Mouse (Mus musculus): ENCODE measurements at regions not wholly inside any gene's neighbourhood (a gene's known extent, or its start where the extent isn't known, plus 50 kb on each side); places are given as distances from the start of the nearest gene placed in this dataset.
A peak's percentile ranks its signal among the peaks of the same experiment; 100 is the strongest.
"Not testable (repeated sequence)": the region's sequence is repeated elsewhere in the genome, so short reads cannot be mapped to it uniquely, and the experiment has no call there.

DNA sequence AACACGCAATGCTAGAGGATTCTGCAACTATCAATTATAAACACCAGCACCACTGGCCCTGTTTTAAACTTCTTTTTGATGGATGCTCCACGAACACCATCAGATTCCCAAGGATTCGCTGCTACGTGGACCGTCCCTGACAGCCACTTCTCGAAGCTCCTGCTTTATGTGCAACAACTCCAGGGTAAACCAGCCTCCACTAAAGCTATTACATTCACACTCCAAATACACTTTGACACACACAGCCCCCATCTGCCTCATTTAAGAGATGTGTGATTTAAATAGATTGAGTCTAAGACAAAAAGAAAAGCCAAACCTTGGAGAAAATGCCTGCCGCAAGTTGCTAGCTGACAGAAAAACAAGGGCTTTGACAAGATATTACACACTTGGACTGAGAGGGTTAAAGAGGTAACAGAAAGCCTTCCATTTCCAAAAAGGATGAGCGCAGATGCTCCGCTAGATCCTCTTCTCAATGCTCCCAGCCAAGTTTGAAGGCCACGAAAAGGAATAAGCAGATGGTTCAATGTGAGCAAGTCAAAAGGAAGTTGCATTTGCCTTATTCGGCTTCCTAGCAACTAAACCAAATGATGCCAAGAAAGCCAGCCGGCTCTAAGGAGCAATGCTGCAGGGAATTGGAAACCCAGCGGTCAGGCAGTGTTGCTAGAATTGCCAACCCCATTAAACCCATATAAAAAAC is 54.0 kb upstream of the Cnep1r1 start:
- peak; percentile 56 to 74 for DNase-seq (ENCODE audit: low spot score in 2 of 2)

DNA sequence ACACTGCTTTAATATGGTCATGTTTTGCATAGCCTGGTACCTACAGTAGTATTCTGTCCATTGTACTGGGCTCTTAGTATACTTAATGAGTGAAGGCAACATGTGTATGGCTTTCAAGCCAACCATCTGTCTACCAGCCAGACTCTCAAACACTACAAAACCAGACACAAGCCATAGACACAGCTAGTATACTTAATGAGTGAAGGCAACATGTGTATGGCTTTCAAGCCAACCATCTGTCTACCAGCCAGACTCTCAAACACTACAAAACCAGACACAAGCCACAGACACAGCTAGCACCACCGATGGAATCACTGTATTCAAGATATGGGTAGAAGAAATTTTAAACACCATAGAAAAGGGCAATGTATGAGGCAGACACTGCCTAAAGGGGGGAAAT is 59.5 kb upstream of the Cnep1r1 start:
- DNase-seq (ENCODE audit: low spot score in 2 of 2) = not testable (repeated sequence)

DNA sequence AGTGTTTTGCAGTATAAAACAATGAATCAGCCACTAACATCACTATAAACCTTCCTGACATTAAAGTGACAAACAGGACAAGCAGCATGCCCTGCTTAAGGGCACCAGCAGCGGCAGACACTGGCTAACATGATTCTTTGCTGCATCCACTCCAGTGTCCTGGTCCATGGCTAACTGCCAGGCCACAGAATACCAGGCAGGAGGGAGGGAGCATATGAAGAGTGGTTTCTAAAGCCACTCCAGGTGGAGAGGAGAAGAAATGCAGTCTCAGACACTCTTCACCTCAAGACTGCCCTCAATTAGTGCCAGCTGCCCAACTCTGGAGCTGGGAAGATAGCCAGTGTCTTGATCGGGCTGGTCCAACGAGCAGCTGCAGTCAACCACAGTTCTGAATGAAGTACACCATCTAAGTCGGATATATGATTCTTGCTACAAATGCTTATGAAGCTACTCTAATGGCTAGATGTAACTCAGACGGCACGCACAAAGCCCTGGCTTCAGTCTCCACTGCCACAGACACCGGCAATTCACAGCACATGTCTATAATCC is 60.8 kb upstream of the Cnep1r1 start:
- DNase-seq (ENCODE audit: low spot score in 2 of 2) = no peak

DNA sequence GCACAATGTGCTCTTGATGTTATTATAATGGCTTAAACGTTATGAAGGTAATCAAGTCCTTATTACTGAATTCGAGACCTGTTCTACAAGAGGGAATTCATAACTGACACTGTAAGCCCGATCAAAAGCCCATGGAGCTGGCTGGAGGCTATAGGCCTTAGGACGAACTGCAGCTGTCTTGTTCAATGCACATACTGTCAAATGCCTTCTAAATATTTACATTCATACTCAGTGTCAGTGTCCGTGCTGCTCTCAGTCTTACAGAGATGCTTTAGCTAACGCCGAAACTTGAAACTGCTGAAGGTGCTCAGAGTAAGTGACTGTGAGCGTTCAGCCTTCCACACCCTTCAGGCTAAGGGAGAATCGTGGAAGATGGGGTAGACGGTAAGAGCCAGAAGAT is 67.9 kb upstream of the Cnep1r1 start:
- no peak for DNase-seq (ENCODE audit: low spot score in 2 of 2)

DNA sequence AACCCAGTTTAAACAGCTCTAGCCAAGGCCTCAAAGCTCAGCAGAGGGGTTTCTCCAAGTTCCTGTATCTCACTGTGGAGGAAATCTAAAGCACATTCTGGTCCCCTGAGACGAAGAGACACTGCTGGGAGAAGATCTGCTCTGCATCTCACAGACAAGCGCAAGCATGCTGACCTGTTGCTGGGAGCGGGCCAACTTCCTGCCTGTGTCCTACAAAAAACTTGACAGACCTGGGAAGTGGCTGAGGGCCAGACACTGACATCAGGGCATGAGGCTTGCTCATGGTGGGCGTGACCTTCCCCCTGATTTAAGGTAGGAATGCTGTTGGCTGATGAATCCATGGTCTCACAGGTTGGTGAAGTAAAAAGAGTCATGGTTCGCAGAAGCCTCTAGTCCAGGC is 69.5 kb upstream of the Cnep1r1 start:
- DNase-seq (ENCODE audit: low spot score in 2 of 2) = no peak

DNA sequence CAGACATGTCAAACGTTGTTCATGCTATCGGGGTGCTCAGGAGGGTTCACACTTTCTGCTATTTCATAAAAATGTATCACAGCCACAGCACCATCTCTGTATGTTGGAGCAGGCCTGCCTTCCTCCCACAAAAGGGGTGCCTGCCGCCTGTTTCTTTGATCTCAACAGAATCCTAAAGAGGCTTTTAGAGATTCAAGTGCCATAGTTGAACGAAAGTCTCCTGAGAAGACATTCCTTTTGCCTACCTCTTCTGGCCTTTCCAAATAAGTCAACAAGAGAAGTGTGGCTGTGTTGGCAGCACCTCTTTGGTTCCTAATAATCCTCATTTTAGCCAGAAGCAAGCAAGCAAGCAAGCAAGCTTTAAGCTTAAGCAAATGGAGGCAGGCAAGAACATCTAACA is 72.6 kb upstream of the Cnep1r1 start:
- no peak for DNase-seq (ENCODE audit: low spot score in 2 of 2)

DNA sequence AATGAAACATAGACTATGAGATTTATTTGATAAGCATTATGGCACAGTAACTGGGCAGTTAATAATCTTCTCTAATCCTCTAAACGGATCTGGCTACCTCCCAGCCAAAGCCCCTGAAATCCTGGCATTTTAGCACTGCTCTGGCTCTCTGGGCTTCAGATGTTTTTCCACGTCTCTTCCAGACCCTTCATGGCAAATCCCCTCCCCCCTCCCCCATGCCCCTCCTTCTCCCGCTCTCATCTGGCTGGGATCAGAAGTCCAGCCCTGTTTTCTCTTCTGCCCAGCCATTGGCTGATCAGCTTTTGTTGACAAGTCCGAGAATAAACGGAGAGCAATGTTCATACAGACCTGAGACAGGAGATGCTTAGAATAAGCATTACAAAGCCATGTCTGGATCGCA is 79.3 kb upstream of the Cnep1r1 start:
- DNase-seq (ENCODE audit: low spot score in 2 of 2) = no peak

DNA sequence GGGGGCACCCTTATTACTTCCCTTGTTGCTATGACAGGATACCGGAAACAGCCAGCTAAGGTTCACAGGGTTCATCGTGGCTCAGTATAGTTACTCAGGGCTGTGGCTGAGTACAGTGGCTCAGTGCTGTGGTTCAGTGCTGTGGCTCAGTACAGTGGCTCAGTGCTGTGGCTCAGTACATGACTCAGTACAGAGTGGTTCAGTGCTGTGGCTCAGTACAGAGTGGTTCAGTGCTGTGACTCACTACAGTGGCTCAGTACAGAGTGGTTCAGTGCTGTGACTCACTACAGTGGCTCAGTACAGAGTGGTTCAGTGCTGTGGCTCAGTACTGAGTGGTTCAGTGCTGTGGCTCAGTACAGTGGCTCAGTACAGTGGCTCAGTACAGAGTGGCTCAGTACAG is 78.6 kb upstream of the Zfp423 start:
- no peak for DNase-seq (ENCODE audit: low spot score in 2 of 2)

DNA sequence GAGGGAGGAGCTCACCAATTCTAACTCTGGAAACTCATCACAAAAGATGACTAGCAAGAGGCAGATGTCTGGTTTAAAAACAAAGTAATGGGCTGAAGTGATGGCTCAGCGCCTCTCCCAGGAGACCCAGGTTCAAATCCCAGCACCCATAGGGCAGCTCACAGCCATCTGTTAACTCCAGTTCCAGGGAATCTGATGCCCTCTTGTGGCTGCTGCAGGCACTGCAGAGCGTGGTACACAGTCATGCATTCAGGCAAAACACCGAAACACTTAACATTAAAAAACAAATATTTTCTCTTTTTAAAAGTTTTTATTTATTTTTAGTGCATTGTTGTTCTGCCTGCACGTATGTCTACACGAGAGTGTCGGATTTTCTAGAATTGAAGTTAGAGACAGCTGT is 73.7 kb upstream of the Zfp423 start:
- no peak for DNase-seq (ENCODE audit: low spot score in 2 of 2)

DNA sequence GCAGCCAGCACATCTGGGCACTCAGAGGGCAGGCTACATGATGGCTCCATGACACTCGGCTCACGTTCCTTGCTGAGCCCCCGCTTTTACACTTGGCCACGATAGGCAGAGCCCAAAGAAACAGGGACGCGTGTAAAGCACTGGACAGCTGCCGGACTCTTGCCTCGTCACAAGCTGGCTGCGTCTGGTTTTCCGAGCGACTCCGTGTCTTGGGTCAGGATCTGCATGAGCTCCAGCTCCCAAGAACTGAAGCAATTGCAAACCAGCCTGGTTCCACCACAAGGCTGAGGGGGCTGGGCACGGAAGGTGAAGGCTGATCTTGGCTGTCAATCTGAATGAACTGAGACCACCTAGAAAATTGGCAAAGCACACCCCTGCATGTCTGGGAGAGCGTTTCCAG is 65.1 kb upstream of the Zfp423 start:
- DNase-seq (ENCODE audit: low spot score in 2 of 2) = peak in 1 of 2 experiments; percentile 26

DNA sequence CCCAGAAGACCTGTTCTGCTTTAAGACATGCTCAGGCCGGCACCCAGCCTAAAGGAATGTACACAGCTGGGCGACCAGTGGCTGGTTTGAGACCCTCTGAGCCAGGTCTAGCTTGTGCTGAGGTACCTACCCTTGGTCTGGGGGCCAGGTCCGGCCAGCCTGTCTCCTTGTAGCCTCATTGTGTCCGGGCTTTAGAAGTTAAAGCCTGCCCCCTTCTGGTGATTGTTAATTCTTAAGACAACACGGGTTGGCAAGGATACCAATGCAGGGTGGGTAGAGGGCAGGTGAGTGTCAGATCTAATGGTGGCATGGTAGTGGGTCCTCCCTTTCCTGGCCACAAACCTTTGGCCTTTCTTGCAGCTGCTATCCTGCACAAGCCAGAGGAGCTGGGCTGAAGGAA is 64.0 kb upstream of the Zfp423 start:
- peak; percentile 35 to 37 for DNase-seq (ENCODE audit: low spot score in 2 of 2)

DNA sequence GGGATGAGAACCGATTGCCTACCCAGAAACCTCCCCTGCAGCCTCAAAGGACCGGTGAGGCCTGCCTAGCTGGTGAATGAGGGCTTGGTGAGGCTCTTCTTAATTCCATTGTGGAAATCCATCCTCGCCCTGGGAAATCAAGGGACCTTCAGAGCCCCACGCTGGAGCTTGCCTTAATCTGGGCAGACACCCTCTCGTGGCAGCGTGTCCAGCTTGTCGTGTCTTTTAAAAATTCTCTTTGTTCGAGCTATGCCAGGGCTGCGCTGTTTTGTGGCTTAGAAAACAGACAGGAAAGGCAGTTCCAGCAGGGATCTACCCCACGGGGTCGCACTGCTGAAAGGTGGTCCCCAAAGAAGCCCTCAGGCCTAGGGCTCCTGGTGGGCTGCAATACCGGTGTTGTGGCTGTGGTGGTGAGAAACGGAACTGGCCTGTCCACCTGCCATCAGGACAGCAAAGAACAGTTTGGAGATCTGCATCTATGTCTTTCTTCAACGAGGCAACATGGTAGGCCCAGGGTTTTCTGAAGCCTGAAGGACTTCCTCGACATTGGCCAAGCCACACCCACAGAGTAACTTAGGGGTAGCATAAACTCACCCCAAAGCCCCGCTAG is 63.5 kb upstream of the Zfp423 start:
- DNase-seq (ENCODE audit: low spot score in 2 of 2) = no peak

DNA sequence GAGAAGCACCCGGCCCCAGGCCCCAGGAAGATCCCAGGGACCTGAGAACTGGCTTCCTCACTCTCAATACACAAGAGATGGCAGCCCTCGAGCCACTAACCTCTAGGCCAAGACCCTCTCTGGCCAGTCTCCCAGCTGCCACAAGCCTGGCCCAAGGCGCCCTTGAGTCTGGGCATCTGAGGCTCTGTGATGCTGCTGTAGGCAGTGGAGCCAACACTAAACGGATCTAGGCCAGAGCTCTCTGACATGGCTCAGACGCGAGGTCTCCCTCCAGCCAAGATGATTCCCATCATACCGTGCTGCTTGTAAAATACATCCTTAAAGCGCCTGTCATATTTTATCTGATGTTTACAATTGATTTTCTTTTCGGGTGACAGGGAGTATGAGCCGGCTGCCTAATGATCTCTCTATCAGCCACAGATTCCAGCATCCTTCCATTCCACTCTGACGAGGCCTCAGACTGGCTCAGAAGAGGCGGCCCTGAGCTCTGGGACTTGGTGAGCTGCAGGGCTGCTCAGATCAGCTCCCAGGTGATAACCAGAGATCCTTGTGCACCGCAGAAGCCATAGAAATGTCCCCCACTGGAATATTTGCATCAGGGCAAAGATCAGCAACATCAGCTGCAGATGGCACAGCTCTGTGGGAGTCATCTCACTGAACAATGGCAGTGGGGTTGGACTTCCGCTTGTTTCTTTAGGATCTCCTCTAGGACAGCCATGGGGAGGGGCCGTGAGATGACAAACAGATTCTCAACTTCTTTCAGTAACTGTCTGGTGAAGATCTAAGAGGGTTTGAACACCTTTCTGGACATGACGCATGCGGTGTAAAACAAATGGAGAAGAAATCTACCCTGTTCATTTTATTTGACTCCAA is 60.1 kb upstream of the Zfp423 start:
- peak; percentile 32 to 35 for DNase-seq (ENCODE audit: low spot score in 2 of 2)

DNA sequence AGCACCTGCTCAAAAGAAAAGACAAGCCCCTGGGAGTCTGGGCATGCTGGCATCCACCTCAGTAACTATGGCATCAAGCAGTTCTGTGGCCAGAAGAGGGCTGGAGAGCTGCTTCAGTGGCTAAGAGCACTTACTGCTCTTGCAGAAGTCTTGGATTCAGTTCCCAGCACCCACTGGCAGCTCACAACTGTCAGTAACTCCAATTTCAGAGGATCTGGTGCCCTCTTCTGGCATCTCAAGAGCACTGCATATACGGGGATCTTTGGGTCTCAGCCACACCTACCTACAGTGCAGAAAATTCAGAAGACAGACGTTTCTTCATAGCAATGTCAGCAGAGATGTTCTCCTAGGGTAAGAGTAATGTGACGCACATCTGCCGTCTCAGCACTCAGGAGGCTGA is 59.1 kb upstream of the Zfp423 start:
- DNase-seq (ENCODE audit: low spot score in 2 of 2) = no peak

DNA sequence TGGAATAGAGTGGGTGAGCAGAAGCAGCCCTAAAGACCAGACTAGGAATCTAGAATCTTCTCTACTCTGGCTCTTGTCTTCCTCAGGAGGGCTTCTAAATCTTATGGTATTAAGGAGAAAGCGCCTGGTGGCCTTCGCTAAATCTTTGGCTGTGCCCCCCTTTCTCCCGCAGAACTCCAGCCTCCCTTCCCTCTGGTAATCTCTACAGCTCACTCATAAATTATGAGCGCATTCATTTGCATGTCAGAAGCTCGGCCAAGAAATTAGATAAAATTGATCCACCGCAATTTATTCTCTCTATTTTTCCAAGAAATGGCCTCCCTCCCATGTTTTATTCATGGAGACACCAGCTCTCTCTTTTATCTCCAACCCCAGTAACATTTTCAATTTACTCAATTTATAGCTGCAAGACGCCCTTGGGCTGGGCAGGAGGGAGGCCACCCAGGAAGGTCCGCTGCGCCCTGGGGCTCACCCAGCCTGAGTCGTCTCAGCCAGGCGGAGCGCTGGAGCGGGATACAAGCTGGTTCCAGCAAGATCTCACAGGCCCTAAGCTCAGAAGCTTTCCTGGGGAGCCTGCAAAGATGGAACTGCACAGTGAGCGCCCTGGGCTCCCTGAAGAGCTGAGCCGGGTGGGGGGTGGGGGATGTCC is 52.9 kb upstream of the Zfp423 start:
- DNase-seq (ENCODE audit: low spot score in 2 of 2) = peak in 1 of 2 experiments; percentile 24

DNA sequence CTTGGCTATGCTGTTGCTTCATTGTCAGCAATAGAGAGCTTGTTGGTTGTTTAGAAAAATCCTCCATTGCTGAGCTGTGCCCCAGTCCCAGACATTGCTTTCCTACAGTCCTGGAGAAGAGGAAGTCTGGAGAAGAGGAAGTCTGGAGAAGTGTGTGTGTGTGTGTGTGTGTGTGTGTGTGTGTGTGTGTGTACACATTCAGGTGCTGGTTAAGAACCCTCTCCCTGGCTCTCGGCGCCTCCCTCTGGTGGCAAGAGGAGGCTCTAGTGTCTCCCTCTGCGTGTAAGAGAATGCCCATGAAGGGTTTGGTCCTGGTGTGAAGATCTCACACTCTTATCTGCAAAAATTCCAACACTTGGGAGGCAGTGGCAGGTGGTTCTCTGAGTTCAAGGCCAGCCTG is 51.2 kb upstream of the Zfp423 start:
- peak; percentile 30 to 47 for DNase-seq (ENCODE audit: low spot score in 2 of 2)

DNA sequence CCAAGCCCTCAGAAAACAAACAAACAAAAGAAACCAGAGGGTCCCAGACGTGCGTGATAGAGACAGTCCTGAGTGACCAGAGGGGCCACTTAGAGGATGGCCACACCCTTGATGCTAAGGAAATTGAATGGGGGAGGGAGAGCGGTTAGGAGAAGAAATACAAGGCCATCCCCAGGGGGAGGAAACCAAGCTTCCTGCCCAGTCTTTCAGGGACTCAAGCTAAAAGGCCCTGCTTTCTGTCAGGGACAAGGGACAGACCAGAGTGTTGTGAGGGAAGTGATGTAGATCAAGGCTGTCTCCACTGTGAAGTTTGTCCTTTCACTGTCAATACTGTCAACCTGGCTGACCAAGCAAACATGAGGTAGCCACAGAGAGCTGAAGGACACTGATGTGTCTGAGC is 50.5 kb upstream of the Zfp423 start:
- DNase-seq (ENCODE audit: low spot score in 2 of 2) = no peak

All from right cerebral cortex, postnatal 10 days (tissue).